8 mouse cellular contexts compared by ENCODE assay signal in the genomic region with DNA sequence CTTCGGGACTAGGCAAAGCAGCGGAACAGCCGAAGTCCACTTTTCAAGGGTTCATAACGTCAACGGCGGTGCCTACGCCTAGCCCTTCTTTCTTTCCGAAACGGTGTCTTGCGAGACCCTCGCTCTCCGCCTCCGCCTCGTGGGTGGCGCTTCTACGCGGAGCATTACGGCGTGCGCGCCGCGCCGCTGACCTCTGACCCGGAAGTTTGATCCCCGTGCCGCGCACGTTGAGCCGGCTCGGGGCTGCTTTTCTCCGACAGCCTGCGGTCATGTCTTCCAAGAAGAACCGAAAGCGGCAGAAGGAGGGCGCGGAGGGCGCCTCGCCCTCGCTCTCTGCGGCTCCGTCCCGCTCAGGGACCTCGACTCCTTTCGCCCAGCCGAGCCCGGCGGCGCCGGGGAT. TPM values are rescaled to one million over a fixed set of nuclear protein-coding genes. Genes with fewer than 3 reads are reported as not detected.
DNase-seq lines count a peak whose midpoint lies in the region; ATAC-seq and TF ChIP-seq lines count a peak whose summit lies in the region.

TSS of gene Nudt6 (minus strand) at position 140 of the 400 bp plus-strand sequence.

- peak; percentile 94 to 95 for DNase-seq in B cell, adult 2 months
- DNase-seq in brain, adult 2 months (ENCODE audit: low read depth, low spot score), result peak; percentile 95
- DNase-seq in liver, adult 2 months (ENCODE audit: extremely low read depth, low read depth, low spot score), result no peak
- peak; percentile 95 for DNase-seq in splenic B cell, adult 2 months (ENCODE audit: low read depth, low spot score)

- no peaks in the 10 kb centered on the region for H3K36me3 ChIP-seq in heart, embryonic 11.5 days (ENCODE audit: control insufficient read depth, insufficient read depth, low read length)
- no peaks in the 10 kb centered on the region for H3K36me3 ChIP-seq in kidney, embryonic 16.5 days (ENCODE audit: insufficient read depth, low read length)
- peaks cover 1% of the 10 kb centered on the region; the same call in 1 of the 2 replicates for H3K36me3 ChIP-seq in liver, adult 2 months (ENCODE audit: control insufficient read depth, insufficient read depth, low read length)
- peaks cover 11% of the 10 kb centered on the region for H3K36me3 ChIP-seq in myocyte (ENCODE audit: control insufficient read depth, insufficient read depth)
- no peaks in the 10 kb centered on the region for H3K36me3 ChIP-seq in splenic B cell, adult 2 months (ENCODE audit: control insufficient read depth, insufficient read depth, low read length, poor library complexity, severe bottlenecking)

- H3K4me3 ChIP-seq in heart, embryonic 11.5 days (ENCODE audit: low read depth, low read length), result peak within 1 kb of the TSS; percentile 88
- peak within 1 kb of the TSS; percentile 98 for H3K4me3 ChIP-seq in kidney, embryonic 16.5 days (ENCODE audit: low read length)
- peak within 1 kb of the TSS; percentile 82 for H3K4me3 ChIP-seq in liver, adult 2 months (ENCODE audit: insufficient read depth, low read depth, low read length)
- H3K4me3 ChIP-seq in myocyte, result peak within 1 kb of the TSS; percentile 79

- no peak for TF ChIP-seq CTCF in liver, adult 2 months (IDR thresholded peaks at IDR 0.05; ENCODE audit: low read depth, low read length)

- peak within 1 kb of the TSS; percentile 79 for H3K4me2 ChIP-seq in heart, embryonic 11.5 days
- peak within 1 kb of the TSS; percentile 93 for H3K4me2 ChIP-seq in kidney, embryonic 16.5 days (replicated peaks; ENCODE audit: low read depth, low read length)
- H3K4me2 ChIP-seq in myocyte (ENCODE audit: low read depth), result peak within 1 kb of the TSS; percentile 74

- peak within 1 kb of the TSS; percentile 99 for H3ac ChIP-seq in myocyte (ENCODE audit: control insufficient read depth, insufficient read length)

- H3K4me1 ChIP-seq in heart, embryonic 11.5 days (ENCODE audit: control insufficient read depth, insufficient read depth, low read length), result peaks cover 8% of the 10 kb centered on the region; the same call in 1 of the 2 replicates
- peaks cover 22% of the 10 kb centered on the region for H3K4me1 ChIP-seq in kidney, embryonic 16.5 days (ENCODE audit: insufficient read depth, low read length)
- H3K4me1 ChIP-seq in liver, adult 2 months (ENCODE audit: control insufficient read depth, insufficient read depth, low read length), result peaks cover 2% of the 10 kb centered on the region; the same call in 1 of the 2 replicates

- TF ChIP-seq POLR2A in liver, adult 2 months (IDR thresholded peaks at IDR 0.05; ENCODE audit: extremely low read depth, insufficient read depth, low read length), result peak; percentile 47; the same call in 1 of the 2 replicates
- TF ChIP-seq POLR2A in myocyte (IDR thresholded peaks at IDR 0.05; ENCODE audit: insufficient read length, low read depth), result peak; percentile 57

- no peaks in the 10 kb centered on the region for H3K9me3 ChIP-seq in heart, embryonic 11.5 days (replicated peaks; ENCODE audit: control insufficient read depth, low read length)
- H3K9me3 ChIP-seq in kidney, embryonic 16.5 days (ENCODE audit: low read length), result no peaks in the 10 kb centered on the region

- WGBS in heart, embryonic 11.5 days (ENCODE audit: insufficient replicate concordance), result under 1% methylated on average over 47 of the region's 50 CpGs
- under 1% methylated on average over 50 of the region's 50 CpGs for WGBS in kidney, embryonic 16.5 days
- WGBS in liver, adult 2 months, result under 1% methylated on average over 50 of the region's 50 CpGs

- H3K27me3 ChIP-seq in heart, embryonic 11.5 days (ENCODE audit: control insufficient read depth, insufficient read depth, low read length), result no peaks in the 10 kb centered on the region
- no peaks in the 10 kb centered on the region for H3K27me3 ChIP-seq in kidney, embryonic 16.5 days (ENCODE audit: insufficient read depth, low read length)
- no peaks in the 10 kb centered on the region for H3K27me3 ChIP-seq in liver, adult 2 months (ENCODE audit: control insufficient read depth, insufficient read depth, low read length)
- no peaks in the 10 kb centered on the region for H3K27me3 ChIP-seq in myocyte (ENCODE audit: control insufficient read depth, insufficient read depth, insufficient read length)
- H3K27me3 ChIP-seq in splenic B cell, adult 2 months (ENCODE audit: control insufficient read depth, insufficient read depth, low read length, poor library complexity, severe bottlenecking), result no peaks in the 10 kb centered on the region

- no peaks in the 10 kb centered on the region; the same call in 1 of the 2 replicates for H3K79me2 ChIP-seq in liver, adult 2 months (ENCODE audit: control insufficient read depth, insufficient read depth, low read length)
- peaks cover 38% of the 10 kb centered on the region for H3K79me2 ChIP-seq in myocyte (ENCODE audit: control insufficient read depth, insufficient read depth)

- peak; percentile 73 for ATAC-seq in erythroblast, adult 5-6 weeks (replicated peaks; ENCODE audit: low FRiP score, poor library complexity, severe bottlenecking)
- peak; percentile 85 for ATAC-seq in heart, embryonic 11.5 days (replicated peaks; ENCODE audit: insufficient number of reproducible peaks, low FRiP score, low TSS enrichment)
- peak; percentile 89 for ATAC-seq in kidney, embryonic 16.5 days (ENCODE audit: low FRiP score, low TSS enrichment)

- H3K9ac ChIP-seq in heart, embryonic 11.5 days (ENCODE audit: low read depth, low read length), result peak within 1 kb of the TSS; percentile 84
- H3K9ac ChIP-seq in kidney, embryonic 16.5 days (replicated peaks; ENCODE audit: low read length), result peak within 1 kb of the TSS; percentile 90
- H3K9ac ChIP-seq in liver, adult 2 months (ENCODE audit: low read depth, low read length), result peak within 1 kb of the TSS; percentile 83

- H3K27ac ChIP-seq in heart, embryonic 11.5 days (ENCODE audit: low read depth, low read length), result peak within 1 kb of the TSS; percentile 88
- peak within 1 kb of the TSS; percentile 94 for H3K27ac ChIP-seq in kidney, embryonic 16.5 days (ENCODE audit: low read length)
- peak within 1 kb of the TSS; percentile 93 for H3K27ac ChIP-seq in liver, adult 2 months (replicated peaks; ENCODE audit: insufficient read depth, low read depth, low read length)

TF ChIP-seq in myocyte, 11 proteins besides CTCF, POLR2A, EP300 and RAD21:
- TF ChIP-seq USF1 (IDR thresholded peaks at IDR 0.05; ENCODE audit: low read depth) (no peak), POLR2AphosphoS2 (IDR thresholded peaks at IDR 0.05; ENCODE audit: insufficient read length, low read depth) (peak; percentile 29), SRF (IDR thresholded peaks at IDR 0.05; ENCODE audit: control insufficient read depth, insufficient read length, low read depth) (no peak), REST (IDR thresholded peaks at IDR 0.05; ENCODE audit: insufficient read depth, insufficient read length) (no peak), E2F4 (IDR thresholded peaks at IDR 0.05; ENCODE audit: insufficient read depth) (peak; percentile 31), MYOD1 (IDR thresholded peaks at IDR 0.05; ENCODE audit: control insufficient read depth in 1 of 3, insufficient read length in 2 of 3, low read depth in 2 of 3) (no peak), MAX (IDR thresholded peaks at IDR 0.05; ENCODE audit: low read depth) (no peak), TCF12 (IDR thresholded peaks at IDR 0.05; ENCODE audit: insufficient read depth, poor library complexity, severe bottlenecking) (no peak), TCF3 (IDR thresholded peaks at IDR 0.05; ENCODE audit: insufficient read length, low read depth) (no peak), CEBPB (IDR thresholded peaks at IDR 0.05; ENCODE audit: insufficient read depth, poor library complexity, severe bottlenecking) (no peak), MYOG (IDR thresholded peaks at IDR 0.05; ENCODE audit: control insufficient read depth in 1 of 3, insufficient read depth in 1 of 3, insufficient read length in 2 of 3, low read depth in 2 of 3) (peak in 1 of 3 experiments; percentile 20)
TF ChIP-seq in myocyte: peak in this region for 3.

RNA-seq across cellular contexts. Expression of gene Nudt6, which starts in this region (rescaled TPM):
- 1.3 TPM in 1 of 2 replicates, not detected in the other for total RNA-seq in erythroblast, adult 5-6 weeks (2015; ENCODE audit: low replicate concordance)
- 1.5 and 7.5 TPM in 2 replicates for total RNA-seq in erythroblast, adult 5-6 weeks (2017; ENCODE audit: low replicate concordance)
- 8.2 and 13.2 TPM in 2 replicates for polyA plus RNA-seq in heart, embryonic 11.5 days (2014; fragmentation: Nextera tagmentation; extraction: Ambion mirVana)
- 7.7 and 8.4 TPM in 2 replicates for polyA plus RNA-seq in kidney, embryonic 16.5 days (2015; fragmentation: Nextera tagmentation; extraction: Ambion mirVana)
- 8.0 and 11.3 TPM in 2 replicates for total RNA-seq in liver, adult 2 months (2014; rRNA removed)
- 28.4 and 32.4 TPM in 2 replicates for polyA plus RNA-seq in liver, adult 2 months (2012; rRNA removed)
- 10.8 TPM for polyA plus RNA-seq in myocyte (2012; fragmentation: generic; extraction: Trizol)
